Mouse (Mus musculus) hindbrain, embryonic 16.5 days (tissue): Measurements from ENCODE around the gene Tmem209. TPM values are rescaled to one million over a fixed set of nuclear protein-coding genes. Genes with fewer than 3 reads are reported as not detected.

ENCODE experiments used
- ATAC-seq: fragments of 200-750 bp; cut with Nextera tagmentation; 2 replicates; pipeline ENCODE4 v1.8.0; 2017; ENCODE audit warnings: moderate TSS enrichment, moderate library complexity
- H3K27ac ChIP-seq: fragments of 300-500 bp; sonication (generic); 2 replicates; pipeline ENCODE4 v1.5.1; 2014; ENCODE audit warnings: low read depth, mild to moderate bottlenecking, control low read depth, low read length, moderate library complexity
- H3K27me3 ChIP-seq: fragments of 300-500 bp; sonication (generic); replicated peaks from 2 replicates; pipeline ENCODE4 v1.6.1; 2014; ENCODE audit warnings: low read length; ENCODE audit not compliant: control insufficient read depth, insufficient read depth
- H3K36me3 ChIP-seq: fragments of 300-500 bp; sonication (generic); 2 replicates; pipeline ENCODE4 v1.6.1; 2014; ENCODE audit warnings: mild to moderate bottlenecking, low read length, moderate library complexity, mixed read lengths; ENCODE audit not compliant: control insufficient read depth, insufficient read depth
- H3K4me1 ChIP-seq: fragments of 300-500 bp; sonication (generic); 2 replicates; pipeline ENCODE4 v1.6.1; 2014; ENCODE audit warnings: low read depth, low read length; ENCODE audit not compliant: control insufficient read depth, insufficient read depth
- H3K4me2 ChIP-seq: fragments of 300-500 bp; sonication (generic); 2 replicates; pipeline ENCODE4 v1.6.1; 2014; ENCODE audit warnings: mild to moderate bottlenecking, low read length, control low read depth, moderate library complexity
- H3K4me3 ChIP-seq: fragments of 300-500 bp; sonication (generic); 2 replicates; pipeline ENCODE4 v1.5.1; 2014; ENCODE audit warnings: mild to moderate bottlenecking, low read length, control low read depth, moderate library complexity
- H3K9ac ChIP-seq: fragments of 300-500 bp; sonication (generic); 2 replicates; pipeline ENCODE4 v1.6.1; 2014; ENCODE audit warnings: low read depth, mild to moderate bottlenecking, control low read depth, low read length, moderate library complexity
- H3K9me3 ChIP-seq: fragments of 300-500 bp; sonication (generic); 2 replicates; pipeline ENCODE4 v1.6.1; 2014; ENCODE audit warnings: mild to moderate bottlenecking, low read length, moderate library complexity; ENCODE audit not compliant: control insufficient read depth
- WGBS: fragments of 180-500 bp; shearing (Covaris S2); extraction: QIAGEN DNeasy Blood & Tissue Kit; methylation state at CpG from one replicate; pipeline ENCODE4 v1.1.7; 2014; 5-methylcytosine and 5-hydroxymethylcytosine counted together
- polyA plus RNA-seq: library from polyadenylated mRNA; unstranded; fragments of >200 nt; fragmentation: Nextera tagmentation; extraction: Ambion mirVana; gene quantifications from 2 replicates; pipeline ENCODE4 v1.2.1, GENCODE M21; 2015

Gene Tmem209
- polyA plus RNA-seq, 1 experiment from 2014 or later, result 25.6 TPM

DNA sequence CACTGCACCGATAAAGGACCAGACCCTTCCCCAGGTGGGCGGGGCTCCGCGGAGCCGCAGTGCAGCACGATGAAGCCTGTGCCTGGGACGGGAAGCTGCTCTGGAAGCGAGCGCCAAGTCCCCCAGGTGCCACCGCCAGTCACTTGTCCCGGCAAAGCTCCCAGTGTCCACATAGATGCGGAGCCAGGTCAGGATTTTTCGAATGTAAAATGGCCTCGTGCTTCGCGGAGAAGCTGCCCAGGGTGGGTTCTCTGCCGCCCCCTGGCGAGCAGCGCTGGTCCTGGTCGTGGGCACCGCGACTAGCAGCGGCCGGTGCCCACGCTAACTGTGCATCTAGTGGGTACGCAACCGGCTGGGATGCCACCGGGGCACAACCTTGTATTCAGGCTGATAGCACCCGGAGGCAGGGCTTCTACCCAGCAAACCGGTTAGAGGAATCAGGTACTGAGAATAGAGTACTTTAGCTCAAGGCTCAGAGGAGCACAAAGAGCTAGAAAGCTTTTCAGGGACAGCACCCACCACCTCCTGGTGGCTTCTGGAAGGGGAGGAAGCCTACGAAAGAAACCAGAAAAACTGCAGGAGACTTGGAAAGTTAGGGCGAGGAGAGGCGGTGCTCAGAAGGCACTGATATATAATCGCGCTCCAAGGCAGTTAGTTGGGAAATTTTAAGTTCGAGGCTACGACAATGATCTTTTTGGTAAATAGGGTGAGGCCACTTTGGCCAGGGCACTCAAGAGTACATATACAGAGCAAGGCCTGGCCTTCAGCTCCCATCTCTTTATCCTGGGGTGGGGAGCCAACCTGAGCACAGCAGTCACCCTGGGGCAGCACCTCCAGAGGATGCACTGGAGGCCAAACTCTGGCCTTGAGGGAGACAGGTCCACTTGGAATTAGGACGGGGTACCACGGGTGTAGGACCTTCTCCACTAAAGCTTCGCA lies 49.5 kb downstream of the Tmem209 start:
- WGBS, result 6% methylated on average over 40 of the region's 40 CpGs
- peak overlapping the region; percentile 45 for H3K4me3 ChIP-seq
- H3K36me3 ChIP-seq, result 0 out of 2 replicates have a peak, but pooled peaks cover 5% of the 10 kb centered on the region
- H3K9ac ChIP-seq, result peak overlapping the region; percentile 72
- H3K9me3 ChIP-seq, result no peaks in the 10 kb centered on the region
- peak; percentile 46 for ATAC-seq
- no peaks in the 10 kb centered on the region for H3K27me3 ChIP-seq
- H3K27ac ChIP-seq, result peak overlapping the region; percentile 95
- peak overlapping the region; percentile 56 for H3K4me2 ChIP-seq
- H3K4me1 ChIP-seq, result peaks cover 30% of the 10 kb centered on the region

DNA sequence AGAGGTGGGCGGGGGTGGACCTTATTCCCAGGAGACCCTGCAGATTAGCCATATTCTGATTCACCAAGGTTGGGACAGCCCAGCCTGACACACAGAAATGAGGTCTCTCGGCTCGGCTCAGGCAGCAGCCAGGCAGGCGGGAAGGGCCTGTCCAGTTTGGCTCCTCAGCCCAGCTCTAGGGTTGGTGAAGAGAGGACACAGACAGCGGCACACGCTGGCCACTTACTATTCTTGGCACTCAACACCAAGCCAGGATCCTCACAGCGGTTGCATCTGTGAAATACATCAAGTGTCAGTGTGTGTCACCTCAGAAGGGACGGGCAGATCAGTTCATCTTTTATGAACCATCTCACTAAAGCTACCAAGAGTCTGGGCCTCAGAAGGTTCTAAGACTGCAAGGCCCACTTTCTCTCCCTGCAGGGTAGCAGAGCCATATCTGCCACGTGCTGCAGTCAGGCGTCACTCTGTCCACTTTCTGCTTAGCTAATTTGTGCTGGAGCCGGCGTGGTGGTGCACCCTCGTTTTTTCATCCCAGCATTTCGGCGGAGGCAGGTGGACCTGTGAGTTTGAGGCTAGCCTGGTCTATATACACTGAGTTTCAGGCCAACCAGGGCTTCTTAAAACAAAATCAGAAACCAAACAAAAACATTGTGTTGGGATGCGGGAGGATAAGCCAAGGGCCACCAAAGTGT lies 50.4 kb downstream of the Tmem209 start:
- Histone ChIP-seq H3K9me3 (no peaks in the 10 kb centered on the region), H3K36me3 (0 out of 2 replicates have a peak, but pooled peaks cover 5% of the 10 kb centered on the region), H3K4me1 (peaks cover 30% of the 10 kb centered on the region), H3K9ac (peak overlapping the region; percentile 72), H3K27me3 (no peaks in the 10 kb centered on the region), H3K4me2 (peak overlapping the region; percentile 56), H3K4me3 (peak overlapping the region; percentile 45), H3K27ac (peak overlapping the region; percentile 95)
- ATAC-seq, result no peak
- WGBS, result 68% methylated on average over 16 of the region's 16 CpGs

DNA sequence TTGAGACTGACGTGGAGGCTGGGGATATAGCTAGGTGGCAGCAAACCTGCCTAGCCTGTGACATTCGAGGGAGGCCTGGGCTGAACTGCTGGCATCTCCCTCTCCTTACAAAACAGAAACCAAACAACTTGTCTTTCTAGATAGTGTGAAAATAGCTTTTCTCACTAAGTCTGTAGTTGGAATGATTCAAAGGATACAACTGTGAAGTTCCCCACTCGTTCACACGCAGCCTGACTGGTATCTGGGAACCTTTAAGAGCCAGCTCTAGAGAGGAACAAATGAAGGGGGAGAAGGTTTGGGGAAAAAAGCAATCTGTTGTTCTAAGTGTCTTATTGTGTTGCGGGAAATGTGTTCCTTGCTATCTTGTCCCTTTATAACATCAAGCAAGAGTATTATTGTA lies 51.0 kb downstream of the Tmem209 start:
- H3K4me1 ChIP-seq, result peaks cover 30% of the 10 kb centered on the region
- no peak overlapping the region for H3K9ac ChIP-seq
- peaks cover 8% of the 10 kb centered on the region; the same call in 1 of the 2 replicates for H3K36me3 ChIP-seq
- WGBS, result 83% methylated on average over 5 of the region's 5 CpGs
- no peaks in the 10 kb centered on the region for H3K27me3 ChIP-seq
- no peak for ATAC-seq
- no peak overlapping the region for H3K4me3 ChIP-seq
- no peaks in the 10 kb centered on the region for H3K9me3 ChIP-seq
- no peak overlapping the region for H3K27ac ChIP-seq
- H3K4me2 ChIP-seq, result no peak overlapping the region

DNA sequence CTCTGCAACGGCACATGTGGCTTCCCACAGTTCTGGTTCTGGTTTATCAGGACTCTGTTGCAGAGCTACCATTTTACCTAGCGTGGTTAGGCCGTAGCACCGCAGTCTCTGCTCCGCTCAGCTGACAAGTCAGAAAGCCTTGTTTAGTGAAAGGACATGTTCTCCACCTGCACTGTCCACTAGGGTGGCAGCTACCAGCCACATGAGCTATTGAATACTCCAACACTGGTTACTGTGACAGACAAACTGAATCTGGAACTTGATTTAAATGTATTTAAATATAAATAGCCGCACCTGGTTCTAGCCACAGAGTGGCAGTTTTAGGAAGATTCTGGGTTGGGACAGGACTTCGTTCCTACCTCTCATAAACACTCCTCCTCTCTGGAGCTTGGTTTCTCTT lies 52.6 kb downstream of the Tmem209 start:
- Histone ChIP-seq H3K4me3 (no peak overlapping the region), H3K4me1 (peaks cover 24% of the 10 kb centered on the region), H3K9ac (no peak overlapping the region), H3K36me3 (peaks cover 16% of the 10 kb centered on the region), H3K27me3 (no peaks in the 10 kb centered on the region), H3K4me2 (no peak overlapping the region), H3K9me3 (no peaks in the 10 kb centered on the region), H3K27ac (no peak overlapping the region)
- 96% methylated on average over 7 of the region's 7 CpGs for WGBS
- ATAC-seq, result no peak

DNA sequence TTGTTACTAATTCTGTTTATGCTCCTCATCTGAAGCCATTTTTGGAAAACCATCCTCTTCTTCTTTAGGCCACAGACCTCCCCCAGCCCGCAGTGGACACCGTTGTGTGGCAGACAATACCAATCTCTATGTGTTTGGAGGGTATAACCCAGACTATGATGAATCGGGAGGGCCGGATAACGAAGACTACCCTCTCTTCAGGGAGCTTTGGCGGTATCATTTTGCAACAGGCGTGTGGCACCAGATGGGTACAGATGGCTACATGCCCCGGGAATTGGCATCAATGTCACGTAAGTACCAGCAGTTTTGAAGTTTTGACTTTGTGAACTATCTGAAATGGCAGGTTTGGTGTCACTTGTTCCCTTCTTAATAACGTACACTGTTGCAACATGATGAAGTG lies 70.0 kb downstream of the Tmem209 start:
- no peaks in the 10 kb centered on the region for H3K9me3 ChIP-seq
- H3K27ac ChIP-seq, result no peak overlapping the region
- no peak overlapping the region for H3K4me3 ChIP-seq
- H3K36me3 ChIP-seq, result peaks cover 19% of the 10 kb centered on the region; the same call in 1 of the 2 replicates
- H3K9ac ChIP-seq, result no peak overlapping the region
- no peak for ATAC-seq
- 89% methylated on average over 10 of the region's 10 CpGs for WGBS
- no peak overlapping the region for H3K4me2 ChIP-seq
- H3K4me1 ChIP-seq, result no peaks in the 10 kb centered on the region
- H3K27me3 ChIP-seq, result no peaks in the 10 kb centered on the region

DNA sequence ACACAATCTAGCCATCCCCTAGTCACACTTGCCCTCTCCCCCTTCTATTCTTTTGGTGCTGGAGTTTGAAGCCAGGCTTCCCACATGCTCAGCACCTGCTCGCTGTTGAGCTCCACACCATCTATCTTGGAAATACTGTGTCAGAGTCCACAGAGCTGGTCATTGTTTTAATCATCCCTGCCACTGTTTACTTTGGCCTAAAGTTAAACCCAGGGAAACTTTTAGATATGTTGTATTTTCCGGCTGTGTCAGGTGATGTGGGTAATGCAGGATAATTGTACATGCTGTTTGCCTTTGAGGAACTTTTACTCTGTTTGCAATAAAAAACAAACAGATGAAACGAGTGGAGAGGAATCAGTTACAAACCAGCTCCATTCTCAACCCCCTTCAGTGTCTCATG lies 72.5 kb downstream of the Tmem209 start:
- Histone ChIP-seq H3K9ac (no peak overlapping the region), H3K27me3 (no peaks in the 10 kb centered on the region), H3K27ac (no peak overlapping the region), H3K4me3 (no peak overlapping the region), H3K4me1 (no peaks in the 10 kb centered on the region), H3K4me2 (no peak overlapping the region), H3K9me3 (no peaks in the 10 kb centered on the region), H3K36me3 (peaks cover 10% of the 10 kb centered on the region; the same call in 1 of the 2 replicates)
- no peak for ATAC-seq
- 79% methylated on average over 3 of the region's 3 CpGs for WGBS

DNA sequence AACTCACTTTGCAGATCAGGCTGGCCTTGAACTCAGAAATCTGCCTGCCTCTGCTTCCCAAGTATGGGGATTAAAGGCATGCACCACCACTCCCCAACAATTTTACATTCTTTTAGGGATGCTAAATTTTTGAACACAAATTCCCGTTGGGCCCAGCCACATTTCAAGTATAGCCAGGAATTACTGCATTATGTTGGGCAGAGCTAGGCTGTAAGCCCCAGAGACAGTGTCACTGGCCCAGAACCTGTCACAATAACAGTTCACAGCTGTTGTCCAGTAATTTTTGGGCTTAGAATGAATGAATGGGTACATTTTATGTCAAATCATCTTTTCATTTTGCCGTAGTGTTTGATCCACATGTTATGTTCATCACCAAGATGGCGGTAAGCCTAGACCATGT lies 73.1 kb downstream of the Tmem209 start:
- no peak overlapping the region for H3K27ac ChIP-seq
- no peaks in the 10 kb centered on the region for H3K9me3 ChIP-seq
- no peak overlapping the region for H3K4me3 ChIP-seq
- H3K9ac ChIP-seq, result no peak overlapping the region
- H3K27me3 ChIP-seq, result no peaks in the 10 kb centered on the region
- ATAC-seq, result no peak
- H3K36me3 ChIP-seq, result peaks cover 5% of the 10 kb centered on the region; the same call in 1 of the 2 replicates
- WGBS, result 93% methylated on average over 3 of the region's 3 CpGs
- H3K4me2 ChIP-seq, result no peak overlapping the region
- no peaks in the 10 kb centered on the region for H3K4me1 ChIP-seq

DNA sequence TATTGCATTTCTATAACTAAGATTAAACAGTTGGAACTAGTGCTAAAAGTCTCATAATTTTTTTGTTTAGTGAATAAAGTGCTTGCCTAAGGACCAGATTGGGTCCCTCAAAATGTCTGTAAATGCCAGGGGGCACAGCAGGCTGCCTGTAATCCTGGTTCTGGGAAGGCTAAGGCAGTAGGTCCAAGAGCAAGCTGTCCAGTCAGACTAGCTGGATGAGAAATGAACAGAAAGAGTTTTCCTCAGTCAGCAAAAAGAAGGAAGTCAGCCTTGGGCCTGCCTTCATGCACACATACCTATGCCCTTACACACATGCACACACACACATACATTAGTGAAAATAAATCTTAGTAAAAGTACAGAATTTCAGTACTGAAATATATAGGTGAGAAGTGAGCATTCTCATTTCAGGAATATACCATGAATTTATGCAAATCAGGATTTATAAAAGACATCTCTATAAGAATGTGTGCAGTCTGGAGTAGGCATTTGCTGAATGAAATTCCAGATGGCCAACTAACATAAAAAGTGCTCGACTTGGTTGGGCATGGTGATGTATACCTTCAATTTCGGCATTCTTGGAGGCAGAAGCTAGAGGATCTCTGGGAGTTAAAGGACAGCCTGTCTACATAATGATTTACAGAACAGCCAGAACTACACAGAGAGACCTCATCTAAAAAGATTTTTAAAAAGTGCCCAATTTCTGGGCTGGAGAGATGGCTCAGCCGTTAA lies 77.0 kb downstream of the Tmem209 start:
- no peaks in the 10 kb centered on the region for H3K36me3 ChIP-seq
- ATAC-seq, result no peak
- H3K9me3 ChIP-seq, result no peaks in the 10 kb centered on the region
- H3K4me1 ChIP-seq, result no peaks in the 10 kb centered on the region
- no peak overlapping the region for H3K4me2 ChIP-seq
- H3K27me3 ChIP-seq, result no peaks in the 10 kb centered on the region
- no peak overlapping the region for H3K9ac ChIP-seq
- H3K4me3 ChIP-seq, result no peak overlapping the region
- H3K27ac ChIP-seq, result no peak overlapping the region
- 75% methylated on average over 3 of the region's 3 CpGs for WGBS
